Mouse (Mus musculus) thymus, postnatal 0 days (tissue): ENCODE measurements around the gene Tnfaip3. TPM values are rescaled to one million over a fixed set of nuclear protein-coding genes. Genes with fewer than 3 reads are reported as not detected.
A peak's percentile ranks its signal among the peaks of the same experiment; 100 is the strongest.

Experiments used
- DNase-seq: peaks from one replicate; pipeline ENCODE4 v3.0.0-alpha.2; 2015; ENCODE audit warnings: low spot score
- polyA plus RNA-seq: library from polyadenylated mRNA; unstranded; fragments of >200 nt; fragmentation: Nextera tagmentation; extraction: Ambion mirVana; gene quantifications from 2 replicates; pipeline ENCODE4 v1.2.1, GENCODE M21; 2015

The Tnfaip3 gene
- polyA plus RNA-seq, 1 experiment from 2014 or later = 26.6 TPM

GRCm38 (mm10) chr10:19016823-19017471 is 1.5 kb upstream of the Tnfaip3 start:
- DNase-seq = no peak

DNA sequence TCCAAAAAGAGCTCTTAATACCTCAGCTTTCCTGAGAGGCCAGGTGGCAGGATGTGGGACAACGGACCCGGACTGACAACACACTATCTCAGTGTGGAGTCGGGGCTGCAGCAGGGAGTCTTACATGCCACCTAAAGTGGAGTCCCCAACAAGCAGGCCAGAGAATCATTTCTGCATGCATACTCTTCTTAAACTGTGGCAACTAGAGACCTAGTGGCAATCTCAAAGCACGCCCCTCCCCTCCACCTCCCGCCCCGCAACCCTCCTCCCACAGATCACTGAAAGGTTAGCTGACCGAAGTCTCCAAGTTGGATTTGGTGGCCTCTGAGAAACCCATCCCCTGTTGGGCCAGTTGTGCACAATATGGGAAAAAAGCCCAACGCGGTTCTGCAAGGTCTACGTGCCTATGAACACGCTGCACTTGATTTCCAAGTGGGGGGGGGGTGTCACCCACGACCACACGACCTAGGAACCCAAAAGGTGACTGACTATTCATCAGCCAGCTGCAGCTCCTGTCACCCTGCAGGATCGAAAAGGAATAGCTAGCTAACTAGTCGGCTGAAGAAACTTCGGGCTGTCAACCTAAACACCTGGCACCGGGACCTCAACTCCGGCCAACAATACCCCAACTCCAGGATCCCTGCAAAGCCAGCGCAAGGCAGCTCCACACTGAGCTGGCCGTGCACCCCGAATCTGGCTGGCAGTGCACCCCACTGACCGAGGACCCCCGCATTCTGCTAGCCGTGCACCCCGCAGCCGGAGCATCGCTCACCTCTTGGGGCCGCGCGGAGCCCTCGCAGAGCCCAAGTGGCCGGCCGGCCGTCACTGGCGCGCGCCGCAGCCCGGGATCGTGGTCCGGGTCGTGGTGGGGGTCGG is 838 bp downstream of the Tnfaip3 start:
- peak; percentile 76 for DNase-seq

- DNase-seq = peak; percentile 27
These were observed 2.1 kb downstream of the Tnfaip3 start for GRCm38 (mm10) chr10:19013351-19013750.

- no peak for DNase-seq
These were observed 2.8 kb downstream of the Tnfaip3 start for GRCm38 (mm10) chr10:19012616-19013015.

DNA sequence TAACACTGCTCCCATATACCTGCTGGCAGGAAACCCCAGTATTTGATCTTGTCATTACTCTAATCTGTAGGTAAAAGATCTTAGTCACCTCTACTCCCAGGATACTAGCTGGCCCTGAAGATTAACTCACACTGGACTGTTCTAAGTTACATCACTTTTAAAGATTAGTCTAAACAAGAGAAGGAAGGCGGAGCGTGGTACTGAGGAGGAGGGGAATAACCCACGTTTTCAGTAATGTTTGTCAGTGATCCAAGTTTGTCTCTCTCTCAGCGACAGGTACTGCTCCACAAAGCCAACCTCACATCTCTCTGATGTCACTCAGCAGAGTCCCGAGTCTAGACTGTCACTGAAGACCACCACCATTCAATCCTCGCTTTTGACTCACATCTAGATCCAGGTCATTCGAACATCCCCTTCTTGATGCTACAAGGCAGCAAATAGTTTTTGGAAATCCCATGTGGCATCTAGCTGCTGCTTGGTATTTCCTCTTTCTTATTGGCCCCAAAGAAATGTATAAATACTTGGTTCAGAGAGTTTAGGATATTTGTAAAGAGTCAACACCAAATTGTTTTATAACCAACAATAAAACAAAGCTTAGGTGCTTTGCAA is 3.5 kb downstream of the Tnfaip3 start:
- no peak for DNase-seq

GRCm38 (mm10) chr10:19010414-19010813 is 5.0 kb downstream of the Tnfaip3 start:
- DNase-seq = no peak

DNA sequence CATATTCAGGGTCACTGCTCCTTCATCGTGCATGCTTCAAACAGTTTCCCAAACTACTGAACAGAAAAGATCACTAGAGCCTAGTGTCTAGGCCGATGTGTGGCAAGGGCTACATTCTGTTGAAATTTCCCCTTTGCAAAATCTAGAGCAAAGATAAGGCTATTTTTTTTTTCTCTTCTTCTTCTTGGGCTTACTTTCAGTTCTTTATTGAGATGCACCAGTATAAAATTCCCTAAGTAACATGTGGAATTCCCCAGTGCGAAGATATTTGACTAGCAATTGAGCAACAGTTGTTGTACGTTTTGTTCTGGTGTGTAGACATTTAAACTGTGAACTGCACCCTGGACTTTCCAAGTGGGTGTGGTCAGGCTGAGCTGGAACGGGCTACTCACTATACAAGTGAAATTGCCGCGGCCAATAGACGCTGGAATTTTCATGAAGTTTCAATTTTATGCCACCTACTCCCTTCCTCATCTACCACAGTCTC is 6.2 kb downstream of the Tnfaip3 start:
- DNase-seq = no peak

- no peak for DNase-seq
These were observed 6.9 kb downstream of the Tnfaip3 start for GRCm38 (mm10) chr10:19008607-19008940.

DNA sequence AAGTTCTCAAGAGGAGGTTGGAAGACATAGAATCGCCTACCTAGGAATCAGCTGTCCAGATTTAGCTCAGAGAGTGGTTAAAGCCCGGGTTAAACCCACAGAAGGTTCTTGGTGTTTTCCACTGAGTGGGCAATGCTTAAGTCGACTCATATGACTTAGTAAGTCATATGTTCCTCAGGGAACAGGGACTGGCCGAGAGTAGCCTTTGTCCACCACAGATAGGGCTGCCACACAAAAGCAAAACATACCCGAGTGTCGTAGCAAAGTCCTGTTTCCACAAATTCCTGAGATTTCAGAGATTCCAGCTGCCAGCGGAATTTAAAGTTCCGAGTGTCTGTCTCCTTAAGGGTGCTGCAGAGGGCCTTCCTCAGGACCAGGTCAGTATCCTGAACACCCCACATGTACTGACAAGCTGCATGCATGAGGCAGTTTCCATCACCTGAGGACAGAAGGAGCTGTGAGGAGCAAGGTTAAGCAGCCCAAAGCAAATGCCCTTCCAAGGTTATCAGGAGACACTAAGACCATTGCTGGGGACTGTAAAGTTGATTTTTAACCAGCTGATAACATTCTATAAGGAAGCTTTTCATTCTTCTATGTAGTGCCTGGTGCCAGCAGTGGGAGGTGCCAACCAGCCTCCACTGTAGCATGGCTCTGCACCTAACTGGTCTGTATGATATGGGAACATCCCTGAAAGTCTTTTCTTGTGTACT is 7.4 kb downstream of the Tnfaip3 start:
- DNase-seq = no peak

GRCm38 (mm10) chr10:19002091-19002785 is 13.2 kb downstream of the Tnfaip3 start:
- DNase-seq = no peak

DNA sequence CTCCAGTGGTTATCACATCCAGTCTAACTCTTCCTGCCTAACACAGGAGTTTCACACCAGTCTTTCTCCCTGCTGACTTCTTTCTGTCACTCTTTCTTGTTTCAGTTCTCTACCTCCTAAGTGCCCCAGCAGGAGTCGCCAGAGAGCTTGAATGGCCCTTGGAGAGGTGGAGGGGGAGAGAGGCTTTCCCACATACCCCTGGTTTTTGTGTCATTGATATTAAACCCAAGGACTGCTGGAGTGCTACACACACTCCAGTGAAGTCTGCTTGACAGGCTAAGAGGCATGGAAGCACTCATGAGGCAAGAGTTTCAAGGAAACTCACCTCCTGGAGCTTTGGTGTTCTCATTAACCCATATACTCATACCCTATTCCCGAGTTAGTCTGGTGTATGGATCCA is 16.0 kb downstream of the Tnfaip3 start:
- DNase-seq = peak; percentile 69

DNA sequence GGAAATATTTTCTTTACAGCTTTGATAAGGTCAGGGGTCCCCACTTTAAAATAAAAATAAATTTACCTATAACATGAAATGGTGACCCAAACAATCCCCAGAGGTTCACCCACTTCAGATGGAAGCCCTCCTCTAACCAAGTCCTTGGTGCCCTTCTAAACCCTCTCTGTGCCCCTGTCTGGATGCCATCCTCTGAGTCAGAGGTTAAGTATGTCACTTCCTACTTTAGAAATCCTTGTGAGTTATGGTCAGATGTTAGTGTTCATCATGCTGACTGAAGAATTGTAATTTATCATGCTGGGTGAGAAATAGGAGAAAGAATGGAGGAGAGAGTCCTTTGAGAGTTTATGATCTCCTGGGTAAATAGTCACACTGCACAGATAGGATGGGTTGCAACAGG is 19.1 kb downstream of the Tnfaip3 start:
- DNase-seq = no peak

GRCm38 (mm10) chr10:18995465-18996261 is 19.8 kb downstream of the Tnfaip3 start:
- no peak for DNase-seq

DNA sequence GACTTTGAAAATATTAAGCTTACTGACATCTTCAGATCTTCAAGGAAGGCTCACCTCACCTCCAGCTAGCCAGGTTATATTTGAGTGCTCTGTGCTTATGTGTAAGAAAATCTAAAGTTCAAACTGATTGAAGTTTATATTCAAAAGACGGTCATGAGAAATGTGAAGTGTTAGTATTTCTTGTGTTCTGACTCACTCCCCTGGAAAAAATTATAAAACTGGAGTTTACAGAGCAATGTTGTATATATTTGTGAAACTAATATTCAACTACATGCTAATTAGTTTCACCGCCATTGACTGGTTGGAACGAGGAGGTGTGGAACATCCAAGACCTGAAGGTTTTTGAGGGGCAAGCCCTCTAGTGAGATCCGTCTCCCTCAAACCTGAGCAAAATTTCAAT is 22.5 kb downstream of the Tnfaip3 start:
- no peak for DNase-seq

DNA sequence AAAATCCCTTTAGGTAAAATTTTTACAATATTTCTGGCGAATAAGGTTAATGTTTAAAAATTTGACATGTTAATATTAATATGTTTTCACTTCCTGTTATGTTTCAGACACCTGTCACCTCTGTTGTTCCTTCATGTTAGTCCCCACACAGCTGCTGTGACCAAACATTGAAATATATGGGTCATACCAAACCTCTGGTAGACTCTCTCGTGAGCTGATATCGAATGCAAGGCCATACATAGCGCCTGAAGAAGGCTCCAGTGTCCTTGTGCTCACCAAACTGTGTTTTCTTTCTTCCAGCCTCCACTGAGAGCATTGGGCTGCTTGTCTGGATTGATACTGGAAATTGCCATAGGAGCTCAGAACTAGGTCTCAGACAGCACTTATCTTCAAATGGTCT is 24.4 kb downstream of the Tnfaip3 start:
- peak; percentile 50 for DNase-seq

DNA sequence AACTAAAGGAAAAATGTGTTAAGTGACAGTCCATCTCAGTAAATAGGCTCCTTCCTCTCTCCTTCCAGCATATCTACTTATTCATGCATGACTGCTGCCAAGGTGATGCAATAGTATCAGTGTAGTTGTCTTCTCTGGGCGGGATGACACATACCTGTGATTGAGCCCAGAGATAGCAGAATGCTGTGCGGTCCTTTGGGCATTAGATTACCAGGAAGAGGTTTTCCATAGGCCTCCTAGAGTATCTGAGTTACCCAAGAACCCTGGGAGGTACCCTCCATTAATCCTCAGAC is 27.6 kb downstream of the Tnfaip3 start:
- no peak for DNase-seq

DNA sequence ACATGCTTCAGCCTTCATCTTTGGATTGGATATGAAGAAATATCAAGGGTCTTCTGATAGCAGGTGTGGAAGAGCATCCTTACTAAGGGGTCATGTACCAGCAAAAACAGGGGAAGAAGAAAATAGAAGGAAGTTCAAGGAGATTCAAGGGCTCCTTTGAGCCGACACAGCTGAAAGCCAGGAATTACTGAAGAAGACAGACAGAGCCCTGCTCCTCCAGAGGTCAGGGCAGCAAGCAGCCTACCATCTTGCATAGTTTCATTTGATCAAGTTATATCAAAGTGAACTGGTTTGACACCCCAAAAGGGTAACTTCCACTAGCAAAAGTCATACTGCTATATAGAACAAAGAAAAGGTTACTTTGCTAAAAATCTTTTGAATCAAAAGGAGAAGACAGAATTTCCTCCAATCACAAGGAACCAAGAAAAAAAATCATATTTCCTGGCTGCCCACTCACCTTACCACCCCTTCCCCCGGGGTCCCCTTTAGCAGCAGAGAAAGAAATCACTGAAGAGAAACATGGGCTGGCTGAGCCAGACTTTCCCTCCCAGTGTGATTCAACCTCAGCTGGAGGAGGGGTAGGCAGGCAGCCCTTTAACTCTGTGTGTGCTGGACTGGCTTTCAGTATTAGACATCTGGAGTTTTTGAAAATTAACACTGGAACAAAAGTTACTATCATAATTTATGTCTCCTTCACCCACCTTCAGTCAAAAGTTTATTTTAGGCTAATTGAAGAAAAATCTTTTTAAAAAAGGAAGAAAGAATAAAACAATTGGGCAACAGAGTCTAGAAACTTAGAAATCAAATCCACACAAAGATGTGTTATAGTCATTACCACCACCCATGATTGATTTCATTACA is 28.2 kb downstream of the Tnfaip3 start:
- no peak for DNase-seq

DNA sequence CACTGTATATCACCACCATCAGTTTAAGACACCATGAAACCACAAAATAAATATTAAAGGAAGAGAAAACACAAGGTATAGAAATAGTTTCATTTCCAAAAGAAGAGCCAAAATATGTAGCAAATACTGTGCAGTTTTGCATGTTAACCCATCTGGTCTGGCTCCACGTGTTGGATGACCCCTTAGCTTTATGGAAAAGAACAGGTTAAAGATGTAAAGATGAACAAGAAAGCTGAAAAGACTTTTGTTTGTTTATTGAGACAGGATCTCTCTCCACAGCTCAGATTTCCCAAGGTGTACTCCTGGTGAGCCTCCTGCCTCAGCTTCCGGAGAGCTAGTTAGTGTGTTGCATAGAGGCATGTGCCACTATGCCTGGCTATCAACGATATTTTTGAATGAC is 29.9 kb downstream of the Tnfaip3 start:
- no peak for DNase-seq

DNA sequence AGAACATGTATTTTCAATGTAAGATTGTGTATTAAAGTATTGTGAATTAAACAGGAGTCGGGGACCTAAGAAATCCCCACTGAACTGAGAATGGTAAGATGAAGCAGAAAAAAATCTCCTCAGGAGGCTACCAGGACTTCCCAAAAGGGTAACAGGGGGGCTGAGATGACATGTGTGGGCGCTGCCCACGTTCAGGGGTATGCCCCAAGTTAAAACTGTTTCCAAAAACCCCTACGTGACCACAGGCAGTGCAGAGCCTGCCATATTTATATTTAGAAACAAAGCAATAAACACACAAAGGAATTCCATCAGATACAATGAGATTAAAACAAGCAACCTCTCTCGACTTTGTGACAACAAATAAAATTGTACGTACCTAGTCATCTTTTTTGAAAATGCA is 31.9 kb downstream of the Tnfaip3 start:
- DNase-seq = no peak

DNA sequence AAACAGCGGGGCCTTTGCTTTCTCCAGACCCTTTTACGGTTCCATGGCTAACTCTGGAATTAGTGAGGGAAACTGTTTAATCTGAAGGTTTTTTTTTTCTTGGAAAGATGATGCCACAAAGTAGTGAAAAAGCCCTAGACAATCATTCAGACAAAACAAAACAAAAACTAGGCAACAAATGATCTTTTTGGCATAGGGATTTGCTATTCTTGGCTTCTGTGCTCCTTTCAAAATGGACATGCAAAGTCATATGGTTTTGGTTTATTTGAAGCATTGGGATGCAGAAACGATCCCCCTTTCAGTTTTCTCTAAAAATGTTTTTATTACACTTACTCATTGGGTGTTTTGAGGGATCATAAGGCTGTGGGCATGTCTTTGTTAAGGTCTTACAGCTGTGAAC is 41.0 kb downstream of the Tnfaip3 start:
- DNase-seq = no peak
